Mouse (Mus musculus) limb, embryonic 13.5 days (tissue): ENCODE results near the gene Lbh. TPM values are rescaled to one million over a fixed set of nuclear protein-coding genes. Genes with fewer than 3 reads are reported as not detected.

Experiments
- ATAC-seq: fragments of 200-750 bp; cut with Nextera tagmentation; 2 replicates; pipeline ENCODE4 v1.8.0; 2017; ENCODE audit warnings: low read depth, moderate number of reproducible peaks, moderate TSS enrichment; ENCODE audit not compliant: low FRiP score
- H3K27ac ChIP-seq: fragments of 300-500 bp; sonication (generic); 2 replicates; pipeline ENCODE4 v1.5.1; 2015; ENCODE audit warnings: inconsistent platforms, mild to moderate bottlenecking, moderate library complexity
- H3K27me3 ChIP-seq: fragments of 300-500 bp; sonication (generic); 2 replicates; pipeline ENCODE4 v1.6.1; 2015; ENCODE audit warnings: mild to moderate bottlenecking, inconsistent platforms
- H3K36me3 ChIP-seq: fragments of 300-500 bp; sonication (generic); 2 replicates; pipeline ENCODE4 v1.6.1; 2015; ENCODE audit warnings: inconsistent platforms, mild to moderate bottlenecking, moderate library complexity
- H3K4me1 ChIP-seq: fragments of 300-500 bp; sonication (generic); 2 replicates; pipeline ENCODE4 v1.6.1; 2015; ENCODE audit warnings: inconsistent platforms
- H3K4me2 ChIP-seq: fragments of 300-500 bp; sonication (generic); replicated peaks from 2 replicates; pipeline ENCODE4 v1.6.1; 2015; ENCODE audit warnings: inconsistent platforms, mild to moderate bottlenecking, moderate library complexity
- H3K4me3 ChIP-seq: fragments of 300-500 bp; sonication (generic); 2 replicates; pipeline ENCODE4 v1.5.1; 2015; ENCODE audit warnings: moderate library complexity, mild to moderate bottlenecking, inconsistent platforms
- H3K9ac ChIP-seq: fragments of 300-500 bp; sonication (generic); 2 replicates; pipeline ENCODE4 v1.6.1; 2015; ENCODE audit warnings: mild to moderate bottlenecking, inconsistent platforms
- H3K9me3 ChIP-seq: fragments of 300-500 bp; sonication (generic); 2 replicates; pipeline ENCODE4 v1.6.1; 2016; ENCODE audit warnings: inconsistent platforms
- WGBS: fragments of 180-500 bp; shearing (Covaris S2); methylation state at CpG from one replicate; pipeline ENCODE4 v1.1.7; 2015; 5-methylcytosine and 5-hydroxymethylcytosine counted together
- polyA plus RNA-seq: library from polyadenylated mRNA; unstranded; fragments of >200 nt; fragmentation: Nextera tagmentation; extraction: Ambion mirVana; gene quantifications from 2 replicates; pipeline ENCODE4 v1.2.1, GENCODE M21; 2015

Lbh gene
- polyA plus RNA-seq, 1 experiment from 2014 or later = 3.5 TPM

GRCm38 (mm10) chr17:72901021-72901420 lies 17.1 kb upstream of the Lbh start:
- H3K27ac ChIP-seq = no peak overlapping the region
- no peak for ATAC-seq
- 0 out of 2 replicates have a peak, but pooled peaks cover 2% of the 10 kb centered on the region for H3K27me3 ChIP-seq
- peaks cover 5% of the 10 kb centered on the region; the same call in 1 of the 2 replicates for H3K4me1 ChIP-seq
- H3K4me2 ChIP-seq = no peak overlapping the region
- H3K9ac ChIP-seq = no peak overlapping the region
- WGBS = 76% methylated on average over 6 of the region's 6 CpGs
- H3K9me3 ChIP-seq = no peaks in the 10 kb centered on the region
- H3K36me3 ChIP-seq = no peaks in the 10 kb centered on the region
- H3K4me3 ChIP-seq = no peak overlapping the region

GRCm38 (mm10) chr17:72901705-72902104 lies 16.4 kb upstream of the Lbh start:
- no peaks in the 10 kb centered on the region for H3K36me3 ChIP-seq
- H3K9ac ChIP-seq = no peak overlapping the region
- peaks cover 5% of the 10 kb centered on the region; the same call in 1 of the 2 replicates for H3K4me1 ChIP-seq
- no peaks in the 10 kb centered on the region for H3K9me3 ChIP-seq
- no peak overlapping the region for H3K4me3 ChIP-seq
- no peak overlapping the region for H3K27ac ChIP-seq
- H3K27me3 ChIP-seq = 0 out of 2 replicates have a peak, but pooled peaks cover 5% of the 10 kb centered on the region
- 82% methylated on average over 4 of the region's 4 CpGs for WGBS
- no peak overlapping the region for H3K4me2 ChIP-seq
- ATAC-seq = no peak

GRCm38 (mm10) chr17:72903321-72903720 lies 14.8 kb upstream of the Lbh start:
- Histone ChIP-seq H3K27me3 (0 out of 2 replicates have a peak, but pooled peaks cover 5% of the 10 kb centered on the region), H3K4me1 (0 out of 2 replicates have a peak, but pooled peaks cover 5% of the 10 kb centered on the region), H3K27ac (no peak overlapping the region), H3K4me3 (no peak overlapping the region), H3K4me2 (no peak overlapping the region), H3K9ac (no peak overlapping the region), H3K9me3 (no peaks in the 10 kb centered on the region), H3K36me3 (no peaks in the 10 kb centered on the region)
- no peak for ATAC-seq
- WGBS = 96% methylated on average over 5 of the region's 5 CpGs

- H3K27me3 ChIP-seq = 0 out of 2 replicates have a peak, but pooled peaks cover 5% of the 10 kb centered on the region
- no peak overlapping the region for H3K9ac ChIP-seq
- H3K36me3 ChIP-seq = no peaks in the 10 kb centered on the region
- WGBS = 65% methylated on average over 9 of the region's 9 CpGs
- H3K9me3 ChIP-seq = no peaks in the 10 kb centered on the region
- H3K4me3 ChIP-seq = no peak overlapping the region
- no peak overlapping the region for H3K27ac ChIP-seq
- H3K4me1 ChIP-seq = 0 out of 2 replicates have a peak, but pooled peaks cover 5% of the 10 kb centered on the region
- H3K4me2 ChIP-seq = no peak overlapping the region
- no peak for ATAC-seq
Measured at GRCm38 (mm10) chr17:72903921-72904421, 14.1 kb upstream of the Lbh start.

- Histone ChIP-seq H3K9ac (no peak overlapping the region), H3K27ac (no peak overlapping the region), H3K9me3 (no peaks in the 10 kb centered on the region), H3K4me1 (0 out of 2 replicates have a peak, but pooled peaks cover 5% of the 10 kb centered on the region), H3K4me3 (no peak overlapping the region), H3K36me3 (no peaks in the 10 kb centered on the region), H3K27me3 (0 out of 2 replicates have a peak, but pooled peaks cover 5% of the 10 kb centered on the region), H3K4me2 (no peak overlapping the region)
- WGBS = 85% methylated on average over 7 of the region's 7 CpGs
- ATAC-seq = no peak
Measured at GRCm38 (mm10) chr17:72904873-72905272, 13.2 kb upstream of the Lbh start.

- Histone ChIP-seq H3K4me2 (no peak overlapping the region), H3K9me3 (no peaks in the 10 kb centered on the region), H3K36me3 (no peaks in the 10 kb centered on the region), H3K27ac (no peak overlapping the region), H3K27me3 (0 out of 2 replicates have a peak, but pooled peaks cover 5% of the 10 kb centered on the region), H3K4me1 (peaks cover 10% of the 10 kb centered on the region; the same call in 1 of the 2 replicates), H3K9ac (no peak overlapping the region), H3K4me3 (no peak overlapping the region)
- WGBS = 63% methylated on average over 10 of the region's 10 CpGs
- ATAC-seq = no peak
Measured at GRCm38 (mm10) chr17:72906231-72906896, 11.7 kb upstream of the Lbh start.

- Histone ChIP-seq H3K27ac (no peak overlapping the region), H3K9ac (no peak overlapping the region), H3K4me2 (no peak overlapping the region), H3K4me3 (no peak overlapping the region), H3K9me3 (no peaks in the 10 kb centered on the region), H3K4me1 (peaks cover 17% of the 10 kb centered on the region), H3K27me3 (0 out of 2 replicates have a peak, but pooled peaks cover 5% of the 10 kb centered on the region), H3K36me3 (no peaks in the 10 kb centered on the region)
- 88% methylated on average over 9 of the region's 9 CpGs for WGBS
- no peak for ATAC-seq
Measured at GRCm38 (mm10) chr17:72907211-72907610, 10.9 kb upstream of the Lbh start.

- Histone ChIP-seq H3K9me3 (no peaks in the 10 kb centered on the region), H3K27ac (no peak overlapping the region), H3K4me2 (no peak overlapping the region), H3K27me3 (0 out of 2 replicates have a peak, but pooled peaks cover 5% of the 10 kb centered on the region), H3K9ac (no peak overlapping the region), H3K36me3 (no peaks in the 10 kb centered on the region), H3K4me1 (peaks cover 23% of the 10 kb centered on the region), H3K4me3 (no peak overlapping the region)
- ATAC-seq = no peak
- WGBS = 88% methylated on average over 8 of the region's 8 CpGs
Measured at GRCm38 (mm10) chr17:72907777-72908176, 10.3 kb upstream of the Lbh start.

GRCm38 (mm10) chr17:72908561-72908960 lies 9.5 kb upstream of the Lbh start:
- Histone ChIP-seq H3K9me3 (no peaks in the 10 kb centered on the region), H3K4me3 (no peak overlapping the region), H3K27me3 (0 out of 2 replicates have a peak, but pooled peaks cover 5% of the 10 kb centered on the region), H3K36me3 (no peaks in the 10 kb centered on the region), H3K9ac (no peak overlapping the region), H3K4me1 (peaks cover 28% of the 10 kb centered on the region), H3K27ac (no peak overlapping the region), H3K4me2 (no peak overlapping the region)
- ATAC-seq = no peak
- WGBS = 89% methylated on average over 3 of the region's 3 CpGs

GRCm38 (mm10) chr17:72909061-72909852 lies 8.8 kb upstream of the Lbh start:
- 83% methylated on average over 7 of the region's 7 CpGs for WGBS
- ATAC-seq = no peak
- H3K9me3 ChIP-seq = no peaks in the 10 kb centered on the region

GRCm38 (mm10) chr17:72911283-72911682 lies 6.8 kb upstream of the Lbh start:
- Histone ChIP-seq H3K27ac (peak overlapping the region; percentile 70), H3K4me1 (peaks cover 23% of the 10 kb centered on the region), H3K9me3 (no peaks in the 10 kb centered on the region), H3K4me3 (no peak overlapping the region), H3K36me3 (no peaks in the 10 kb centered on the region), H3K4me2 (no peak overlapping the region), H3K9ac (no peak overlapping the region), H3K27me3 (peaks cover 12% of the 10 kb centered on the region; the same call in 1 of the 2 replicates)
- 61% methylated on average over 11 of the region's 11 CpGs for WGBS
- ATAC-seq = no peak

More at GRCm38 (mm10) chr17:72909061-72909852, 8.8 kb upstream of the Lbh start:
- no peak overlapping the region for H3K4me2 ChIP-seq
- H3K4me1 ChIP-seq = peaks cover 23% of the 10 kb centered on the region
- H3K36me3 ChIP-seq = no peaks in the 10 kb centered on the region
- H3K27ac ChIP-seq = no peak overlapping the region
- H3K4me3 ChIP-seq = no peak overlapping the region
- H3K27me3 ChIP-seq = 0 out of 2 replicates have a peak, but pooled peaks cover 5% of the 10 kb centered on the region
- H3K9ac ChIP-seq = no peak overlapping the region

- H3K9ac ChIP-seq = no peak overlapping the region
- peak; percentile 81 for ATAC-seq
- no peaks in the 10 kb centered on the region for H3K36me3 ChIP-seq
- peaks cover 23% of the 10 kb centered on the region for H3K4me1 ChIP-seq
- H3K27me3 ChIP-seq = peaks cover 15% of the 10 kb centered on the region; the same call in 1 of the 2 replicates
- H3K27ac ChIP-seq = peak overlapping the region; percentile 70
- no peaks in the 10 kb centered on the region for H3K9me3 ChIP-seq
- H3K4me2 ChIP-seq = no peak overlapping the region
- H3K4me3 ChIP-seq = no peak overlapping the region
- WGBS = 32% methylated on average over 1 of the region's 1 CpGs
Measured at GRCm38 (mm10) chr17:72911751-72912150, 6.4 kb upstream of the Lbh start.
